12 mouse cellular contexts compared by ENCODE assay signal in the genomic region with DNA sequence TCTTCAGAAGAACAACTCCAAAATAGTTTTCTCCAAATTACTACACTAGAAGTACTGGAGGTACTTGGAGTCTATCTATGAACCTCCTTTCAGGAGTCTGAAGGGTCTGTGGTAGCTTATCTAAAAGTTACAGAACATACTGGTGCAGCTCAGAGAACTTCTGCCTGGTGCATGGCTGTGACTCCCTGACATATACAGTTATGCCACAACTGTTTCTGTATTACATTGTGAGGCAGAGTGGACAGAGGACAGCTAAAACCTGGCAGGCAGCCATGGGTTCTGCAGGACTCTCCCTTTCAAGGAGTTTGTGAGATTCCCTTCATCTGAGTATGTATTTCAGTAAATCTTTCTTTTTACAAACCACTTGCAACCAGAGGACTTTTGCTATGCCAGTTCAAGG. TPM values are rescaled to one million over a fixed set of nuclear protein-coding genes. Genes with fewer than 3 reads are reported as not detected.
DNase-seq lines count a peak whose midpoint lies in the region; ATAC-seq lines count a peak whose summit lies in the region.
"Had no signal": no experiment of that assay in that cellular context is flagged by ENCODE, and none has a peak within 500 bp of the region (broad histone marks: within the 10 kb centered on the region; RNA-seq: fewer than 3 reads in every experiment).

No protein-coding gene starts in this region.

- no peak overlapping the region for H3K4me2 ChIP-seq in heart, embryonic 15.5 days
- H3K4me2 ChIP-seq in forebrain, embryonic 13.5 days = no peak overlapping the region

- H3K27me3 ChIP-seq in heart, embryonic 15.5 days = no peaks in the 10 kb centered on the region
- H3K27me3 ChIP-seq in forebrain, embryonic 13.5 days = no peaks in the 10 kb centered on the region

- H3K27ac ChIP-seq in heart, embryonic 15.5 days = peak overlapping the region; percentile 82; the same call in 1 of the 2 replicates
- no peak overlapping the region for H3K27ac ChIP-seq in forebrain, embryonic 13.5 days
- H3K27ac ChIP-seq: kidney, postnatal 0 days had no signal

- no peak for DNase-seq in heart, adult 11 months
- peak; percentile 3 for DNase-seq in right cerebral cortex, postnatal 4 days
- DNase-seq in right cerebral cortex, adult 2 months (ENCODE audit: low spot score in 2 of 2) = no peak
- no peak for DNase-seq in spleen, postnatal 14 days (ENCODE audit: low spot score in 2 of 2)
- DNase-seq: cerebellum, adult 9-11 months had no signal

- H3K4me3 ChIP-seq in heart, embryonic 15.5 days = no peak overlapping the region
- H3K4me3 ChIP-seq in forebrain, embryonic 13.5 days = no peak overlapping the region

- peaks cover 18% of the 10 kb centered on the region for H3K4me1 ChIP-seq in heart, embryonic 15.5 days (replicated peaks)
- peaks cover 11% of the 10 kb centered on the region for H3K4me1 ChIP-seq in forebrain, embryonic 13.5 days

- H3K36me3 ChIP-seq in heart, embryonic 15.5 days = no peaks in the 10 kb centered on the region
- no peaks in the 10 kb centered on the region for H3K36me3 ChIP-seq in forebrain, embryonic 13.5 days (ENCODE audit: poor library complexity, severe bottlenecking)

- ATAC-seq in heart, embryonic 15.5 days (replicated peaks; ENCODE audit: insufficient number of reproducible peaks, insufficient read depth, low FRiP score, low read depth) = no peak
- peak; percentile 65 for ATAC-seq in common myeloid progenitor, adult 5-6 weeks (replicated peaks; ENCODE audit: low read depth, poor library complexity, severe bottlenecking)
- ATAC-seq in megakaryocyte-erythroid progenitor cell, adult 5-6 weeks (replicated peaks; ENCODE audit: low FRiP score, low TSS enrichment, poor library complexity, severe bottlenecking) = peak; percentile 91
- no peak for ATAC-seq in forebrain, embryonic 13.5 days
- ATAC-seq: CD4-positive, CD25-positive, alpha-beta regulatory T cell, adult 4 months; inflammation-experienced regulatory T-cells, adult 6 months had no signal

- no peaks in the 10 kb centered on the region for H3K9me3 ChIP-seq in heart, embryonic 15.5 days (replicated peaks)
- H3K9me3 ChIP-seq in forebrain, embryonic 13.5 days (replicated peaks) = no peaks in the 10 kb centered on the region

- no peak overlapping the region for H3K9ac ChIP-seq in heart, embryonic 15.5 days
- H3K9ac ChIP-seq in forebrain, embryonic 13.5 days = no peak overlapping the region

RNA-seq across cellular contexts. Expression of a gene that starts 38.0 kb away (rescaled TPM):
- 57.0 and 61.2 TPM in 2 replicates for polyA plus RNA-seq in heart, embryonic 15.5 days (2015; fragmentation: Nextera tagmentation; extraction: Ambion mirVana)
- 38.2 and 40.0 TPM in 2 replicates for total RNA-seq in common myeloid progenitor, adult 5-6 weeks (2017)
- total RNA-seq in megakaryocyte-erythroid progenitor cell, adult 5-6 weeks (2014; fragmentation: Nextera tagmentation) = 31.8 and 34.2 TPM in 2 replicates
- total RNA-seq in megakaryocyte-erythroid progenitor cell, adult 5-6 weeks (2017) = 30.3 and 38.6 TPM in 2 replicates
- 103 and 110 TPM in 2 replicates for polyA plus RNA-seq in forebrain, embryonic 13.5 days (2015; fragmentation: Nextera tagmentation; extraction: Ambion mirVana)

RNA-seq across cellular contexts. Expression of a gene that starts 45.6 kb away (rescaled TPM):
- 1.0 and 1.3 TPM in 2 replicates for polyA plus RNA-seq in heart, embryonic 15.5 days (2015; fragmentation: Nextera tagmentation; extraction: Ambion mirVana)
- total RNA-seq in common myeloid progenitor, adult 5-6 weeks (2017) = 0.23 TPM in 1 of 2 replicates, not detected in the other
- total RNA-seq in megakaryocyte-erythroid progenitor cell, adult 5-6 weeks (2014; fragmentation: Nextera tagmentation) = not detected in 2 replicates
- 0.80 TPM in 1 of 2 replicates, not detected in the other for total RNA-seq in megakaryocyte-erythroid progenitor cell, adult 5-6 weeks (2017)
- polyA plus RNA-seq in forebrain, embryonic 13.5 days (2015; fragmentation: Nextera tagmentation; extraction: Ambion mirVana) = 0.71 and 0.91 TPM in 2 replicates

Comparison
In these comparisons a context has a peak if more than half of its experiments do, and no peak if none do; other contexts are left out.
1. ATAC-seq: peak in common myeloid progenitor, adult 5-6 weeks (single experiment) and megakaryocyte-erythroid progenitor cell, adult 5-6 weeks (single experiment); none in heart, embryonic 15.5 days (single experiment) and forebrain, embryonic 13.5 days (single experiment).